Mouse (Mus musculus): ENCODE data around the gene Trim31. TPM values are rescaled to one million over a fixed set of nuclear protein-coding genes. Genes with fewer than 3 reads are reported as not detected.
A peak's percentile ranks its signal among the peaks of the same experiment; 100 is the strongest.
"Not testable (repeated sequence)": the region's sequence is repeated elsewhere in the genome, so short reads cannot be mapped to it uniquely, and the experiment has no call there.

The Trim31 gene
- polyA plus RNA-seq, 1 experiment from 2014 or later, result not detected

DNA sequence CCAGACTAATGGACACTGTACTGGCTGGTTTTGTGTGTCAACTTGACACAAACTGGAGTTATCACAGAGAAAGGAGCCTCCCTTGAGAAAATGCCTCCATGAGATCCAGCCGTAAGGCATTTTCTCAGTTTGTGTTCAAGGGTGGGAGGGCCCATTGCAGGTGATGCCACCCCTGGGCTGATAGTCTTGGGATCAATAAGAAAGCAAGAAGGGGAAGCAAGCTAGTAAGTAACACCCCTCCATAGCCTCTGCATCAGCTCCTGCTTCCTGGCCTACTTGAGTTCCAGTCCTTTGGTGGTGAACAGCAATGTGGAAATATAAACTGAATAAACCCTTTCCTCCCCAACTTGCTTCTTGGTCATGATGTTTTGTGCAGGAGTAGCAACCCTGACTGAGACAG lies 6.4 kb upstream of the Trim31 start:
- not testable (repeated sequence) for H3K4me3 ChIP-seq (ENCODE audit: low read depth, low read length); H3K9me3 ChIP-seq (replicated peaks; ENCODE audit: control insufficient read depth, low read length); H3K4me1 ChIP-seq (ENCODE audit: control insufficient read depth, insufficient read depth, low read length); H3K27me3 ChIP-seq (replicated peaks; ENCODE audit: control insufficient read depth, insufficient read depth, low read length); H3K27ac ChIP-seq (ENCODE audit: low read depth, low read length); H3K4me2 ChIP-seq (ENCODE audit: low read length); ATAC-seq; H3K9ac ChIP-seq (ENCODE audit: low read length); H3K36me3 ChIP-seq (ENCODE audit: control insufficient read depth, insufficient read depth, low read length); DNase-seq (ENCODE audit: low spot score)
- WGBS, result 86% methylated on average over 1 of the region's 1 CpGs

DNA sequence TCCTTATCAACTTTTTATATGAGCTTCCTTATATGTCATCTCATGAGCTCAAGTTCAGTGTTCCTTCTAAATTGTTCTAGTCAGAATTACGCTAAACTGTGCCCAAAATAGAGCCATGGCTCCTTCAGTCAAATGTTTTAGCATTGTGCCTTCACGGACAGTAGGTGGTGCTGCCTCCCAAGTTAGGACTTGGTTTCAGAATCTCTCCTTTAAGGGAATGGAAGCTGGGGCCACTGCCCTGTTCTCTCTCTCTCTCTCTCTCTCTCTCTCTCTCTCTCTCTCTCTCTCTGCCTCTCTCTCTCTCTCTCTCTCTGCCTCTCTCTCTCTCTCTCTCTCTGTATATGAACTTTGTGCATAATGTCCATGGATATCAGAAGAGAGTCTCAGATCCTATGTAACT lies 5.6 kb upstream of the Trim31 start:
- Histone ChIP-seq H3K4me2 (ENCODE audit: low read length) (no peak overlapping the region), H3K4me3 (ENCODE audit: low read depth, low read length) (no peak overlapping the region), H3K36me3 (ENCODE audit: control insufficient read depth, insufficient read depth, low read length) (no peaks in the 10 kb centered on the region), H3K27me3 (replicated peaks; ENCODE audit: control insufficient read depth, insufficient read depth, low read length) (no peaks in the 10 kb centered on the region), H3K4me1 (ENCODE audit: control insufficient read depth, insufficient read depth, low read length) (no peaks in the 10 kb centered on the region), H3K9ac (ENCODE audit: low read length) (no peak overlapping the region), H3K27ac (ENCODE audit: low read depth, low read length) (no peak overlapping the region), H3K9me3 (replicated peaks; ENCODE audit: control insufficient read depth, low read length) (no peaks in the 10 kb centered on the region)
- 14% methylated on average over 2 of the region's 2 CpGs for WGBS
- ATAC-seq (no peak), DNase-seq (ENCODE audit: low spot score) (peak; percentile 69)

DNA sequence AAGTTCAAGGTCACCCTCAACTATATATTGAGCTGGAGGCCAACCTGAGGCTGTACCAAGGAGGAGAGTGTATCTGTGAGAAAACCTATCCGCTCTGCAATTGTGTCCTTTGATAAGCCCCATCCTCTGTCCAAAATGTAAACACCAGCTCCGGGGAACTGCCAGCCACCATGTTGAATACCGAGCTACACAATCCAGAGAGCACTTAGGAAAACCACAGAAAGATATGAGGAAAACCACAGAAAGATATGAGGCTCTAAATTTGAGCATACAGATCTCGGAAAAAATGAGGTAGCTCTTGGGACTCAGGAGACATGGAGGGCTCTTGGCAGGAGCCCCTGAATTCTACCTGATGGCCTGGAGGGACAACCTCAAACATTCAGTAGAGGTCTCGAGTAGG lies 4.5 kb upstream of the Trim31 start:
- Histone ChIP-seq H3K27ac (ENCODE audit: low read depth, low read length) (no peak overlapping the region), H3K4me3 (ENCODE audit: low read depth, low read length) (no peak overlapping the region), H3K9me3 (replicated peaks; ENCODE audit: control insufficient read depth, low read length) (no peaks in the 10 kb centered on the region), H3K4me2 (ENCODE audit: low read length) (no peak overlapping the region), H3K36me3 (ENCODE audit: control insufficient read depth, insufficient read depth, low read length) (no peaks in the 10 kb centered on the region), H3K27me3 (replicated peaks; ENCODE audit: control insufficient read depth, insufficient read depth, low read length) (no peaks in the 10 kb centered on the region), H3K9ac (ENCODE audit: low read length) (no peak overlapping the region), H3K4me1 (ENCODE audit: control insufficient read depth, insufficient read depth, low read length) (no peaks in the 10 kb centered on the region)
- ATAC-seq (no peak), DNase-seq (ENCODE audit: low spot score) (no peak)
- WGBS, result 83% methylated on average over 5 of the region's 5 CpGs

DNA sequence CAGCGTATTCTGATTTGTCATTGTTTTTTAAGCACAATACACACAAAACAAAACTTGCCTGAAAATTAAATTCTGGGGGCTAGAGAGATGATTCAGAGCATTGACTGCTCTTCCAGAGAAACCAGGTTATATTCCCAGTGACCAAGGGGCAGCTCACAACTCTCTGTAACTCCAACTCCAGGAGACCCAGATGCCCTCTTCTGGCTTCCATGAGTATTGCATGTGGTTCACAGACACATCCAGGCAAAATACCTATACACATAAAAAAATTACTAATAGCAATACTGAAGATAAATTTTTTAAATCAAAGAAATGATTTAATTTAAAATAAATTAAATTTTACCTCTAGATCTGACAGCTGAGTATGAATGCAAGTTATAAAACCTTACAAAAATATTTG lies 1.3 kb upstream of the Trim31 start:
- no peak overlapping the region for H3K9ac ChIP-seq (ENCODE audit: low read length)
- 77% methylated on average over 1 of the region's 1 CpGs for WGBS
- peak; percentile 49 for DNase-seq (ENCODE audit: low spot score)
- no peaks in the 10 kb centered on the region for H3K36me3 ChIP-seq (ENCODE audit: control insufficient read depth, insufficient read depth, low read length)
- no peaks in the 10 kb centered on the region for H3K27me3 ChIP-seq (replicated peaks; ENCODE audit: control insufficient read depth, insufficient read depth, low read length)
- H3K4me2 ChIP-seq (ENCODE audit: low read length), result no peak overlapping the region
- no peak overlapping the region for H3K27ac ChIP-seq (ENCODE audit: low read depth, low read length)
- H3K9me3 ChIP-seq (replicated peaks; ENCODE audit: control insufficient read depth, low read length), result no peaks in the 10 kb centered on the region
- ATAC-seq, result no peak
- no peak overlapping the region for H3K4me3 ChIP-seq (ENCODE audit: low read depth, low read length)
- H3K4me1 ChIP-seq (ENCODE audit: control insufficient read depth, insufficient read depth, low read length), result no peaks in the 10 kb centered on the region

GRCm38 (mm10) chr17:36897065-36897464 lies 853 bp upstream of the Trim31 start:
- Histone ChIP-seq H3K9me3 (replicated peaks; ENCODE audit: control insufficient read depth, low read length) (no peaks in the 10 kb centered on the region), H3K9ac (ENCODE audit: low read length) (no peak overlapping the region), H3K4me3 (ENCODE audit: low read depth, low read length) (no peak overlapping the region), H3K27me3 (replicated peaks; ENCODE audit: control insufficient read depth, insufficient read depth, low read length) (no peaks in the 10 kb centered on the region), H3K4me2 (ENCODE audit: low read length) (no peak overlapping the region), H3K4me1 (ENCODE audit: control insufficient read depth, insufficient read depth, low read length) (no peaks in the 10 kb centered on the region), H3K36me3 (ENCODE audit: control insufficient read depth, insufficient read depth, low read length) (no peaks in the 10 kb centered on the region), H3K27ac (ENCODE audit: low read depth, low read length) (no peak overlapping the region)
- no peak for DNase-seq (ENCODE audit: low spot score)
- no peak for ATAC-seq

GRCm38 (mm10) chr17:36899376-36899775 lies 1.5 kb downstream of the Trim31 start:
- no peak overlapping the region for H3K27ac ChIP-seq (ENCODE audit: low read depth, low read length)
- no peaks in the 10 kb centered on the region for H3K36me3 ChIP-seq (ENCODE audit: control insufficient read depth, insufficient read depth, low read length)
- 87% methylated on average over 4 of the region's 4 CpGs for WGBS
- ATAC-seq (no peak), DNase-seq (ENCODE audit: low spot score) (no peak)
- no peaks in the 10 kb centered on the region for H3K4me1 ChIP-seq (ENCODE audit: control insufficient read depth, insufficient read depth, low read length)
- no peak overlapping the region for H3K4me3 ChIP-seq (ENCODE audit: low read depth, low read length)
- H3K4me2 ChIP-seq (ENCODE audit: low read length), result no peak overlapping the region
- no peaks in the 10 kb centered on the region for H3K9me3 ChIP-seq (replicated peaks; ENCODE audit: control insufficient read depth, low read length)
- no peak overlapping the region for H3K9ac ChIP-seq (ENCODE audit: low read length)
- no peaks in the 10 kb centered on the region for H3K27me3 ChIP-seq (replicated peaks; ENCODE audit: control insufficient read depth, insufficient read depth, low read length)

GRCm38 (mm10) chr17:36900001-36900400 lies 2.1 kb downstream of the Trim31 start:
- H3K4me1 ChIP-seq (ENCODE audit: control insufficient read depth, insufficient read depth, low read length), result no peaks in the 10 kb centered on the region
- H3K4me2 ChIP-seq (ENCODE audit: low read length), result no peak overlapping the region
- H3K9me3 ChIP-seq (replicated peaks; ENCODE audit: control insufficient read depth, low read length), result no peaks in the 10 kb centered on the region
- no peak overlapping the region for H3K9ac ChIP-seq (ENCODE audit: low read length)
- no peaks in the 10 kb centered on the region for H3K36me3 ChIP-seq (ENCODE audit: control insufficient read depth, insufficient read depth, low read length)
- no peak for ATAC-seq
- no peak for DNase-seq (ENCODE audit: low spot score)
- H3K4me3 ChIP-seq (ENCODE audit: low read depth, low read length), result no peak overlapping the region
- 82% methylated on average over 5 of the region's 5 CpGs for WGBS
- H3K27ac ChIP-seq (ENCODE audit: low read depth, low read length), result no peak overlapping the region
- H3K27me3 ChIP-seq (replicated peaks; ENCODE audit: control insufficient read depth, insufficient read depth, low read length), result no peaks in the 10 kb centered on the region

DNA sequence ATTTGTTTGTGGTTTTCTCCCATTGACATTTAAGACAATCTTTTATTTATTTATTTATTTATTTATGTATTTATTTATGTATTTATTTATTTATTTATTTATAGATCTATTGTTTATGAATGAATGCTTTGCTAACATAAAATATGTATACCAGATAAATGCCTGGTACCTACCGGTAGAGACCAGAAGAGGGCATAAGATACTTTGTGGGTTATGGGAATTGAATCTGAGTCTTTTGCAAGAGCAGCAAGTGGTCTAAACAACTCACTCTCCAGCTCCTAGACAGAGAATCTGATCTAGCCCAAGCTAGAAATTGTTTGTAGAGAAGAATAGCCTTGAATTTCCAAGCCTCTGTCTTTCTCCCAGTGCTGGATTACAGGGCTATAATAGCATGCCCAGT lies 2.8 kb downstream of the Trim31 start:
- no peak overlapping the region for H3K4me3 ChIP-seq (ENCODE audit: low read depth, low read length)
- H3K36me3 ChIP-seq (ENCODE audit: control insufficient read depth, insufficient read depth, low read length), result no peaks in the 10 kb centered on the region
- 32% methylated on average over 1 of the region's 1 CpGs for WGBS
- no peak overlapping the region for H3K27ac ChIP-seq (ENCODE audit: low read depth, low read length)
- H3K9ac ChIP-seq (ENCODE audit: low read length), result no peak overlapping the region
- H3K27me3 ChIP-seq (replicated peaks; ENCODE audit: control insufficient read depth, insufficient read depth, low read length), result no peaks in the 10 kb centered on the region
- H3K4me2 ChIP-seq (ENCODE audit: low read length), result no peak overlapping the region
- ATAC-seq (no peak), DNase-seq (ENCODE audit: low spot score) (peak; percentile 15)
- no peaks in the 10 kb centered on the region for H3K4me1 ChIP-seq (ENCODE audit: control insufficient read depth, insufficient read depth, low read length)
- no peaks in the 10 kb centered on the region for H3K9me3 ChIP-seq (replicated peaks; ENCODE audit: control insufficient read depth, low read length)

- 71% methylated on average over 3 of the region's 3 CpGs for WGBS
- no peak overlapping the region for H3K4me2 ChIP-seq (ENCODE audit: low read length)
- no peak for ATAC-seq
- no peak for DNase-seq (ENCODE audit: low spot score)
- no peaks in the 10 kb centered on the region for H3K36me3 ChIP-seq (ENCODE audit: control insufficient read depth, insufficient read depth, low read length)
- no peak overlapping the region for H3K4me3 ChIP-seq (ENCODE audit: low read depth, low read length)
- H3K9ac ChIP-seq (ENCODE audit: low read length), result no peak overlapping the region
- no peaks in the 10 kb centered on the region for H3K27me3 ChIP-seq (replicated peaks; ENCODE audit: control insufficient read depth, insufficient read depth, low read length)
- H3K9me3 ChIP-seq (replicated peaks; ENCODE audit: control insufficient read depth, low read length), result no peaks in the 10 kb centered on the region
- no peaks in the 10 kb centered on the region for H3K4me1 ChIP-seq (ENCODE audit: control insufficient read depth, insufficient read depth, low read length)
- H3K27ac ChIP-seq (ENCODE audit: low read depth, low read length), result no peak overlapping the region
Observed at GRCm38 (mm10) chr17:36903651-36904050, 5.7 kb downstream of the Trim31 start.

GRCm38 (mm10) chr17:36908235-36908634 lies 10.3 kb downstream of the Trim31 start:
- Histone ChIP-seq H3K9me3 (replicated peaks; ENCODE audit: control insufficient read depth, low read length) (no peaks in the 10 kb centered on the region), H3K9ac (ENCODE audit: low read length) (no peak overlapping the region), H3K36me3 (ENCODE audit: control insufficient read depth, insufficient read depth, low read length) (no peaks in the 10 kb centered on the region), H3K27me3 (replicated peaks; ENCODE audit: control insufficient read depth, insufficient read depth, low read length) (no peaks in the 10 kb centered on the region), H3K4me2 (ENCODE audit: low read length) (no peak overlapping the region), H3K27ac (ENCODE audit: low read depth, low read length) (no peak overlapping the region), H3K4me3 (ENCODE audit: low read depth, low read length) (no peak overlapping the region), H3K4me1 (ENCODE audit: control insufficient read depth, insufficient read depth, low read length) (no peaks in the 10 kb centered on the region)
- 40% methylated on average over 1 of the region's 1 CpGs for WGBS
- no peak for DNase-seq (ENCODE audit: low spot score)
- no peak for ATAC-seq

Measured in forebrain, embryonic 14.5 days (tissue).